Mouse (Mus musculus): ENCODE data around the gene Nr2c1.
A peak's percentile ranks its signal among the peaks of the same experiment; 100 is the strongest.

Nr2c1 gene

DNA sequence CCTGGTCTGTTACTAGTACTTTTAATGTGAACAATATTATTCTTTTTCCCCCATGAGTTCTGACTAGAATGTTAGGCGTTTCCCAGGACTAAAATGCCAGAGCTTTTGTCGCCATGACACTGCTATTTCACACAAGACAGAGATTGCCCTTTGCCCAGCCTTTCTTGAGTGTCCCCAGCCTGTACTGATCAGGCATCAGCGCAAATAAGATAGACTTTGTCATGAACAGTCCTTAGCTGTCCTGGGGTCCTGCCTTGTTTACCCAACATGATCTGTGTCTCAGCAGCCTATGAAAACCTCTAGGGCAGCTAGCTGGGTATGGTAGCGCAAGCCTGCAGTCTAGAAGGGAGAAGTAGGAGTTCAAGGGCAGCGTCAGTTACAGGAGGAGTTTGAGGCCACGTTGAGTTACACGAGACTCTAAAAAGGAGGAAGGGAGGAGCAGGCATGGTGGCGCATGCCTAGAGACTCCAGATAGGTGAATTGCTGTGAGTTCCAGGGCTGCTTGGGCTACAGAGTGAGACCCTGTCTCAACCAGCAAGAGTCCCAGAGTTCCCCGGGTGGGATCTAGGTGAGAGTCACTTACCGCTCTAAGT is 8.8 kb upstream of the Nr2c1 start:
- DNase-seq (ENCODE audit: low spot score in 2 of 2) = no peak

DNA sequence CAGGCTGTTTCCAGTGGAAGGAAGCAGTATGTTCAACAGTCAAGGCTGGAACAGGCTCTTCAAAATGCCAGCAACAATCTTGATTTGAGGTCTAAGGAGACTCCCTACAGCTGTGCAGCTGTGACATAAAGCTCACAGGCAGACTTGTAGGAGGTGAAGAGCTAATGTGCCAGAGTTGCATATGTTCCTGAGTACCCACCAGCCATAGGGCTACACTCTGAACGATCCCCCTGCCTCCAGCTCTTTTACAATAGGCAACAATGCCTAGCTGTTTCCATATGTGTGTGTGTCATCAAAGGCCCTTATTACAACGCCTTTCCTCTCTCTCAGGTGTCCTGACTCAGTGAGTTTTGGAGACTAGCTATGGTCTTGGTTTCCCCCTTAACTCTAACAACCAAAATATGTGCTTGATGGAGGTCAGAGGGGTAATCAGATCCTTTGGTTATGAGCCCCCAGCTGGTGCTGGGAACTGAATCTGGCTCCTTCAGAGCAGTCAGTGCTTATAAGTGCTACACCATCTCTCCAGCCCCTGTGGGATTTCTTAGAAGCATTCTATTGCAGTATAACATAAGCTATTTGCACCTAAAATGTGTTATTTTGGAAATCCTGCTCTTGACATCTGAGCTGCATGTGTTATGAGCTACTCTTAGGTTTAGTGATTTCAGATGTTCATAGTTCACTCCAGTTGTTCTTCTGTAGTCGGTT is 7.4 kb upstream of the Nr2c1 start:
- no peak for DNase-seq (ENCODE audit: low spot score in 2 of 2)

GRCm38 (mm10) chr10:94142427-94142826 is 5.4 kb upstream of the Nr2c1 start:
- no peak for DNase-seq (ENCODE audit: low spot score in 2 of 2)

DNA sequence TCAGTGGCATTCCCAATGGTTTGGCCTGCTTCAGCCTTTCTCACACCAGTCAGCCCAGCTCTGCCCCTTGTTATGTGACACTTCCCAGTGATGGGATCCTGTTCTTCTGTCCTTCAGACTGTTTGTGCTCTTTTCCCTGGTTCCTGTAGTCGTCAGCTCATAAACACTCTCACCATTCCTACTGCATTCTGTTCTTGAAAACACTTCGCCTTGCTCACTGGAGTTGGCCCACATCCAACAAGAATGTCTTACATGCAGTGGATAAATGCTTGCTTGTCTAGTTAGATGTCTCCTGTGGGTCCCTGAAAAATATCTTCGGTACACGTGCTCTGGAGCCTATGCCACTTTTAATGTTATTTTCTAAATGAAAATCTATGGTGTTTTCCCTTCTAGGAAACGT is 3.2 kb upstream of the Nr2c1 start:
- DNase-seq (ENCODE audit: low spot score in 2 of 2) = no peak

DNA sequence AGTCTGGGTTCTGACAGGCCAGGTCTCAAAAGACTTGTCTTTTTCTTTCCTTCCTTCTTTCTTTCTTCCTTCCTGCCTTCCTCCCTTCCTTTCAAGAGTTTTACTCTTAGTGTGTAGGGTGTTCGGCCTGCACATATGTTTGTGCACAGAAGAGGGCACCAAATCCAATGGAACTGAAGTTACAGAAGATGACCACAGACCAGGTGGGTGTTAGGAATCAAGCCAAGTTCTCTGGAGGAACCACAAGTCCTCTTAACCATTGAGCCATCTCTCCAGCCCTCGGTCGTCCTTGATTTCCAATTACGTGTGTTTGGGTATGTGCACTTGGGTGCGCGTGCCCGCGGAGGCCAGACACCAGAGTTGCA is 450 bp upstream of the Nr2c1 start:
- DNase-seq (ENCODE audit: low spot score in 2 of 2) = no peak

DNA sequence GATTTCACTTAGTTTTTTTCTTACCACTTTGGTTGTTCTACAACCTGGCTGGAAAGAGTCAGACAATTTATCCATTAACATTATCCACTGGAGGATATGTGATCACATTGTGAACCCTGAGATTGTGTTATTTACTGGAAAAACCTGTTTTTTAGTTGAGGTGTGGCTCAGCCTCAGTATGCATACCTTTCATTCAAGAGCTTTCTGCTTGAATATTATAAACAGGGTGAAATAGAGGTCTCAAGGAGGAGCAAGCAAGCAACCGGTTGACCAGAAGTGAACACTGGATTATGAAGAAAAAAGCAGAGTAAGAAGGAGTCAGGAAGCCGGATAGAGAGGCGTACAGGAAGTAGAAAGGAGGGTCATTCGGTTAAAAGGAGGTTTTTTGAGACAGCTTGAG is 3.7 kb downstream of the Nr2c1 start:
- DNase-seq (ENCODE audit: low spot score in 2 of 2) = no peak

- DNase-seq (ENCODE audit: low spot score in 2 of 2) = no peak
Observed at GRCm38 (mm10) chr10:94153841-94154240, 6.0 kb downstream of the Nr2c1 start.

- no peak for DNase-seq (ENCODE audit: low spot score in 2 of 2)
Observed at GRCm38 (mm10) chr10:94158962-94159361, 11.1 kb downstream of the Nr2c1 start.

DNA sequence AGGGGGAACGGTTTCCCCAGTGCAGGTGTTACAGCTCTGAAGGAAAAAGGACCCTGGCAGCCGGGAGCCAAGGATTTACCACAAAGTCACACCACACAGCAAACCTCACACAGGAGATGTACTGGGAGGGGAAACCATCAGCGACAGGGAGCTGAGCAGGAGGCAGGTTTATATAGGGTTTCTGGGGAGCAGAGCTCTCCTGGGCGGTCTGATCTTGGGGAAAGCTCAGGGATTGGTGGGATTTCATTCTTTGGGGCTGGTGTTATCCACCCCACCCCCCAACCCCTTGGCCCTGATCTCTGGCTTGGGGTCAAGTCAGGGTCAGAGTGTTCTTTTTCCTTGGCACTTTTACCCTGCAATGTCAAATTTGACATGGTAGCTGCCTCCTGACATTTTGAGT is 11.6 kb downstream of the Nr2c1 start:
- no peak for DNase-seq (ENCODE audit: low spot score in 2 of 2)

DNA sequence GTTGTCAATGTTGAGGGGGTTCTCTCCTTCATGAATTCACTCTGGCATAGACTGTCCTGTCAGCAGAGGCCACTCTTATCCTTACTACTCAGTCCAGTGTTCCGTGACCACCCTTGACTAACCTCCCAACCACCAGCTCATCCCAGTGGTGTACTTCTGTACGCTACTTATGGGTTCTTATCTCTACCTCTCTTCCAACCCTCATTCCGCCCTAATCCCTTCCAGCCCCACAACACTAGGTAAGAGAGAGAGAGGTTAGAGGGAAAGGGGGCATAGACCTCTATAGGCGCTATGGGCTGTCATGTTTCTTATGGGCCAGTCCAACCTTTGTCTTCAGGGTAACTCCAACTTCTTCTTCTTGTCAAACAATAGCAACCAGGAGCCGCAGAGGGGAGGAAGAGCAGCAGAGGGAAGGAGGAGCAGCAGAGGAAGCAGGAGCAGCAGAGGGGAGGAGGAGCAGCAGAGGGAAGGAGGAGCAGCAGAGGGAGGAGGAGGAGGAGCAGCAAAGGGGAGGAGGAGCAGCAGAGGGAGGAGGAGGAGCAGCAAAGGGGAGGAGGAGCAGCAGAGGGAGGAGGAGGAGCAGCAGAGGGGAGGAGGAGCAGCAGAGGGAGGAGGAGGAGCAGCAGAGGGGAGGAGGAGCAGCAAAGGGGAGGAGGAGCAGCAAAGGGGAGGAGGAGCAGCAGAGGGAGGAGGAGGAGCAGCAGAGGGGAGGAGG is 13.4 kb downstream of the Nr2c1 start:
- DNase-seq (ENCODE audit: low spot score in 2 of 2) = no peak

DNA sequence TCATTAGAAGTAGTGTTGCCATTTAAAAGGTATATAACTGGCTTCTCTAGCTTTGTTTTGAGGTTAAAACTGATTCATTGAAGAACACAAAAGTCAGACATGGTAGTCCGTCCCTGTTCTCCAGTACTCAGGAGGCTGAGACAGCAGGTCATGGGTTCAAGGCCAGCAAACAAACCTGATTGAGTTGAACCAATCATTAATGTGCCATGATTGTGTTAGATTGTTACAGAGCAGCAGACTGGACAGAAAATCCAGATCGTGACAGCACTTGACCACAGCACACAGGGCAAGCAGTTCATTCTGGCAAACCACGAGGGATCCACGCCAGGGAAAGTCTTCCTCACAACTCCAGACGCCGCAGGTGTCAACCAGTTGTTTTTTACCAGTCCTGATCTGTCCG is 14.2 kb downstream of the Nr2c1 start:
- DNase-seq (ENCODE audit: low spot score in 2 of 2) = no peak

GRCm38 (mm10) chr10:94164104-94164845 is 16.5 kb downstream of the Nr2c1 start:
- DNase-seq (ENCODE audit: low spot score in 2 of 2) = no peak

DNA sequence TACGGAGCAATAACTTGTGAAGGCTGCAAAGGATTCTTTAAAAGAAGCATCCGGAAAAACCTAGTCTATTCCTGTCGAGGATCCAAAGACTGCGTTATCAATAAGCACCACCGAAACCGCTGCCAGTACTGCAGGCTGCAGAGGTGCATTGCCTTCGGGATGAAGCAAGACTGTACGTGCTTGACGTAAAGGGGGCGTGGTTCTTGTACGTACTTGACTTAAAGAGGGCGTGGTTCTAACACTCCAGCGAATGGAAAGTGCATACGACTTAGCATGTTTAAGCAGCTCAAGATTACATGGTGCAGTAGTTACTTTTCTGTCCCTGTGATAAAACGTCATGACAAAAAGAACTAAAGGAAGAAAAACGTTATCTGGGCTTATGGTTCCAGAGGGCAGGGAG is 17.6 kb downstream of the Nr2c1 start:
- no peak for DNase-seq (ENCODE audit: low spot score in 2 of 2)

- DNase-seq (ENCODE audit: low spot score in 2 of 2) = no peak
Observed at GRCm38 (mm10) chr10:94167051-94167750, 19.4 kb downstream of the Nr2c1 start.

DNA sequence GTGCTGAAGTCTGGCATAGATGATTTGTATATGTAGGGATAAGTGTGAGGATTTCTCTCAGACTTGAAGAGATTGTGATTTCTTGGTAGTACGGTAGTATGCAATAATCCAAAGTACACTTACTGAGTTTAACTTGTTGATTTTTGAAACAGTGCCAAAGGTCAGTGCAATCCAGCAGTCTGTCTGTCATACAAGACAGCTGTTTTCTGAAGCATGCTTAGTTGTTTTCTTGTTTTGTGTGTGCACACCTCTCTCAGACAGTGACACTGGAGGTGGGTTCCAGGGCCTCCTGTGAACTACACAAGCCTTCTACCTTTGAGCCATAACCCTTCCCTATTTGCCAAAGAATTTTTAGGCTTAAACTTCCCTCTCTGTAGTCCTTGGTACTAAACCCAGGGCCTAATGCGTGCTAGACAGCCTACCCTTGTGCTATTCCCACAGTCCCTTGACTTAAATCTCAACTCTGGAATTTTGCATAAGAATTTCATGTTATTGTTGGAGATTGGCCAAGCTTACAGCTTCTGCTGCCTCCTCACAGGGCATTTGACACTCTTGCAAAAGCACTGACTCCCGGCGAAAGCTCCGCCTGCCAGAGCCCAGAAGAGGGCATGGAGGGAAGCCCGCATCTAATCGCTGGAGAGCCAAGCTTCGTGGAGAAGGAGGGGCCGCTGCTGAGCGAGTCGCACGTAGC is 23.8 kb downstream of the Nr2c1 start:
- no peak for DNase-seq (ENCODE audit: low spot score in 2 of 2)

- DNase-seq (ENCODE audit: low spot score in 2 of 2) = no peak
Observed at GRCm38 (mm10) chr10:94172137-94172536, 24.3 kb downstream of the Nr2c1 start.

DNA sequence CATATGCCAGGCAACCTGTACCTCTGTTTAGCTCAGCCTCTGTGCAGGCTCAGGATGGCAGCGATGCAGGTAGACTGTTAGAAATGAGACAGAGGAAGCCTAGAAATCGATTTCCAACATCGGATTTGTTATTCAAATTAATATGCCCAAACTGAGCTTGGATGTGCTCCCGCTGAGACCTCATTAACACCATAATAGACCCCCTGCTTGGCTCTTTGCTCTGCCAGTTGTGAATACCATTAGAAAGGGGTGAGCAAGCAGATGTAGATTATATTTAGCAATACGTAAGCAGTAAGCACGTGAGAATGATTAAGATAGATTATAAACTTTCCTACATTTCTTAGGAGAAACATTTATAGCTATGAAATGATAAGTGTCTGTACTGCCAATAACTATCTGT is 24.9 kb downstream of the Nr2c1 start:
- DNase-seq (ENCODE audit: low spot score in 2 of 2) = no peak

- DNase-seq (ENCODE audit: low spot score in 2 of 2) = no peak
Observed at GRCm38 (mm10) chr10:94174652-94175051, 26.8 kb downstream of the Nr2c1 start.

GRCm38 (mm10) chr10:94183199-94183598 is 35.4 kb downstream of the Nr2c1 start:
- no peak for DNase-seq (ENCODE audit: low spot score in 2 of 2)

- peak; percentile 91 to 95 for DNase-seq (ENCODE audit: low spot score in 2 of 2)
Observed at GRCm38 (mm10) chr10:94198482-94199405, 50.9 kb downstream of the Nr2c1 start, which contains the start of gene Ndufa12. TSS of gene Ndufa12 (plus strand) at chr10:94198720.
